Mouse (Mus musculus) T-helper 17 cell (primary cell): ENCODE results near the gene Tspan11.

ENCODE experiments used
- in situ Hi-C, 2 experiments: fragments of 300-600 bp; cut with MboI, MseI; formaldehyde crosslinking; loops; 1 replicate in 1 of 2; 2 replicates in 1 of 2; pipeline ENCODE4 v1.15.1; 2025; ENCODE audit warnings: high pct_unique_total_duplicates in 2 of 2

The Tspan11 gene

DNA sequence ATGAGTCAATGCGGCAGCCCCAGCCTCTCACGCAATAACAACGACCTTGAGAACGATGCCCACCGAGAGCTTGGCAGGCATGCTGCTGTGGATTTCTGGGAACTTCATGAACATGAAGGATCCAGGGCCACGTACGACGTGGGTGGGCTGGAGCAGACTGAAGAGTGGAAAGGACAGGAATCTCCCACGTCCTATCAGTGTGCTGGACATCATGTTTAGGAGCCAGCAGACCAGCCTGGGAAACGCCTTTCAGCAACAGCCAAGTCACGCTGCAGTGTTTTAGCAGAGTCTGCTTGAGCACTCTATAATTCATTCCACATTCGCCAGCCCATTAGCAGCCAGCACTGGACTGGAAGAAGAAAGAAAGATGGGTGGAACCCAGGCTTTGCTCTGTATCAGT is 10.4 kb upstream of the Tspan11 start:
- in situ Hi-C loops, result no loop called here

GRCm38 (mm10) chr6:127879472-127879871 is 7.9 kb upstream of the Tspan11 start:
- in situ Hi-C loops, result no loop called here

- in situ Hi-C loops, result no loop called here
Observed at GRCm38 (mm10) chr6:127886916-127887315, 473 bp upstream of the Tspan11 start.

DNA sequence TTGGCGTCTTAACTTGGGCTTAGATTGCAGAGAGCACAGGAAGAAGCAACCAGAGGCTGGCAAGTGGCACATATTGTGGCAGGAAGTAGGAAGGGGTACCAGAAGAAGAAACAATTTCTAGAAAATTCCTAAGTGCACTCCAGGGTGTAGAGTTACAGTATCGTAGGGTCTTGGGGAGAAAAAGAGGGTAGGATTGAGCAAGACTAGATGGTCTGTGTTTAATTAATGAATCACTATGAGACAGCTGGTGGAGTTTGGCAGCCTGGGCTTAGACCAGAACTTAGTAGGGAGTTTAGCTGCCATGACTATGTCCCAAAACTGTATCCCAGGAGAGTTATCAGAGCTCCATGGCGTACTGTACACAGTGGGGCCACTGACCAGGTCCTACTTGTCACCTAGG is 1.2 kb downstream of the Tspan11 start:
- in situ Hi-C loops, result no loop called here

DNA sequence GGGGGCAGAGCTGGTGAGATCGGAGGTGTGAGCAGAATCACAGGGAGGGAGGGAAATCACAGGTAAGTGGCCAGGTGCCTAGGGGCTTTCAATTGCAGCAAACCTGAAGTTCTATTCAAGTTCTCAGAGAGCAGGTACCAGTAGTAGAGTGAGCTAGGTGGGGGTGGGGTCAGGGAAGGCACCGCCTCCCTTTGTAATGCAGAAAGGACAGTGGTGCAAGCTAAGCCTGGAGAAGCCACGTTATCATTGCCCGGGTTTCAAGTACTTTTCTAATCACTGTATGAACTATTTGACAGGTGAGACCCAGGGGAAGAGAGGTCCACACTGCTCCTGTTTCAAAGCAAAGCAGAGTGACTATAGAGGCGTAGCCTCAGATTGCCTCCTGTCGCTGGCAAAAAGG is 6.2 kb downstream of the Tspan11 start:
- in situ Hi-C loops, result no loop called here

DNA sequence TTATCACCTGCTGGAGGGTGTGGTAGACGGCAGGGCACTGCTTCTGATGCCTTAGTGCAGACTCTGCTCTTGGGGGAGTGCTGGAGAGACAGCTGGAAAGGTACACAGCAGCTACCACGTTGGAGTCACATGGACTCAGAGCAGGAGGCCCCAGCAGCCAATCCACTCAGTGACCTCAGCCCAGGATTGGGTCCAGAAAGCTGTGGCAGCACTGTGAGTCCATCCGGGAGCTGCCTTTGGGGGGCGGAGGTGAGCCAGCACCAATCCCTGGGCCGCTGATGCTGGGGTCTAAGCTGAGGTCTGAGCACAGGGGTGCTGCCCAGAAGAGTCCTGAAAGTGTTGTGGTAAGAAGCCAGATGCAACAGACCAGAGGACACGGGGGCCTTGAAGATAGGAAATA is 7.6 kb downstream of the Tspan11 start:
- in situ Hi-C loops, result no loop called here

GRCm38 (mm10) chr6:127896425-127896824 is 9.0 kb downstream of the Tspan11 start:
- in situ Hi-C loops, result no loop called here

DNA sequence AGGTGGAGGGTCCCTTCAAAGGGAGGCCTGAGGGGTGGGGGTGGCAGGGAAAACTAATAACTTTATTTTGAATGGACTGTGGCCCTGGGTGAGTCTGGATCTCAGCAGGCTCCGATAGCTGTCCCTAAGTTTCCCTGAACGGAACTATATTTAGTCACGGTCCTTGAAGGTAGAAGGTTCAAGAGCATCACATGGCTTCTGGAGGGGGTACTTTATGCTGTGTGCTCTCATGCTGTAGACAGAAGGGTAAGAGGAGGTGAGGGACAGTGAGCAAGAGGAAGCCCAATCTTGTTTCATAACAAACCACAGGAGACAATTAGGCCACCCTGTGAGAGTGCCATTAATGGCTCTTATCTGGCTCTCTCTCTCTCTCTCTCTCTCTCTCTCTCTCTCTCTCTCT is 10.0 kb downstream of the Tspan11 start:
- in situ Hi-C loops, result no loop called here

DNA sequence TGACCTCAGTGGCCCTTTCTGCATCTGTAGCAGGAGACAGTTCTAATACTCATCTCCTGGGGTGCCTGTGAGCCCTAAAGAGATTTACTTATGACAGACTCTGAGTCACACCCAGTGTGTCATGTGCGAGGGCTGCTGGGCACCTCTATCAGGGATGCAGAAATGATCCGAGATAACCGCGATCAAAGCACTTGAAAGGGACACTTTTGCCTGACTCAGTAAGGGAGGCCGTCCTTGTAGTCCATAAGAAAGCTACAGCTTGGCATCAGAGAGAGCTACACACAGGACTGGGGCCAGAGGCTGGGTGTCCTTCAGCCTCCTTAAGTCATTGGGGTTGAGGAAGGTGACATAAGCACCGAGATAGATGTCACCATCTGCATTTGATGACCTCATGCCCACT is 12.7 kb downstream of the Tspan11 start:
- in situ Hi-C loops, result no loop called here

GRCm38 (mm10) chr6:127901261-127901660 is 13.9 kb downstream of the Tspan11 start:
- in situ Hi-C loops, result no loop called here

DNA sequence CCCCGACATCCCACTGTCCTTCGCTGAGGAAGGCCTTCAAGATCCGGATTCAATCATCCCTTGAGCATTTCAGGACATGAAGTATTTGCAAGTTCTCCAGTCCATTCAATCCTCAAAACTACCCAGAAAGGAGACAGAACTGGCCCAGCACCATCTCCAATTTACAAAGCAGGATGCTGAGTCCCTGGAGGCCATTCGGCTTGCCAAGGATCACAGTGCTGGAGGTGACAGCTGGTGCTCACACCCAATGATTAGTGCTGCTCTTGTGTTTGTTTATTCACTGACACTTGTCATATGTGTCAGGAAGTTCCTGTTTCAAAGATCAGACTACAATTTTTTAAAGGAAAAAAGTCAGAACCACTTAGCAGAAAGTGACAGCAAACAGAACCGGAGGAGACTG is 14.3 kb downstream of the Tspan11 start:
- in situ Hi-C loops, result no loop called here

DNA sequence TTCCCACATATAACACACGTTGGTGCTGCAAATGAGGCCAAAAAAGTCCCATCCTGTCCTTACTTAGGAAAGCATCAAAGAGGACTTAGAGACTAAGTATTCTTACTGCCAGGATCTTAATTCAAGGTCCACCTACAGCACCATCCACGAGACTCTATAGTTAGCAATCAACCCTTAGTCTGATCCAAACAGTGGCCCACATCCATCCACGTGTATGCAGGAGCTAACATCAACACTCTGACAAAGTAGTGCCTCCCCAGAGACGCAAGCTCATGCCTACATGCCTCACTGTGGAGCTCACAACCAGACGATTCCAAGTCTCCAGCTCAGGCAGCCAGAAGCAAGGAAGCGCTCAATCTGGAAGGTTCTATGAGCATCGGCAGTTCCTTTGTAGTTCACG is 15.2 kb downstream of the Tspan11 start:
- in situ Hi-C loops, result no loop called here

GRCm38 (mm10) chr6:127910638-127911037 is 23.2 kb downstream of the Tspan11 start:
- in situ Hi-C loops, result no loop called here

DNA sequence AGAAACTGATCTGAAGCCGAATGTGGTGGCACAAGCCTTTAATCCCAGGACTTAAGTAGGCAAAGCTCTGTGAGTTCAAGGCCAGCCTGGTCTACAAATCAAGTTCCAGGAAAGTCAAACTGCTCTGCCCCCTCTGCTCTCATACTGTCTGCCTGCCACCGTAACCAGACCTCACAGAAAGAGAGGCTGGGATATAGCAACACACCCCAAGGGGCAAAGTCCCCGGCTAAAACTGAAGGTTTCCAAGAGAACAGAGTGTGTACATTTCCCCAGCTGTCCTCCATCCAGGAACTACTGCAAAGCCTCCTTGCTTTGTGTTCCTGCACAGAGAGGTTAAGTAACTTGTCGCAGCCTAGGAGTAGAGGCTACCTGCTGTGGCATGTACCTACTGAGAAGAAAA is 24.3 kb downstream of the Tspan11 start:
- in situ Hi-C loops, result no loop called here

DNA sequence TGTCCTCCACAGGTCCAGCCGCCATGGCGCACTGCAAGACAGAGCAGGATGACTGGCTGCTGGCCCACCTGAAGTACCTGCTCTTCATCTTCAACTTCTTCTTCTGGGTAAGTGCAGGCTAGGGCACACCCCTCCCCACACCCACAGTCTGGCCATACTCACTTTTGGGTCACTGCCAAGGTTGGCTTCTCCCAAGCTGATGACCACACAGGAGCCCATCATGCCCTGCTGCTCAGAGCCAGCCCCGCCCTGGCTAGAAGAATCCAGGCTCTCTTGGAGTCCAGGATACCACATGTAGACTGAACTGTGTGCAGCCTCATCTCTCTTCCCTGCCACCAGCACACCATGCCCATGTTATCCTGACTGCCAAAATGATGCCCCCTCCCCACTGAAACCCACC is 25.5 kb downstream of the Tspan11 start:
- in situ Hi-C loops, result no loop called here

GRCm38 (mm10) chr6:127916993-127917392 is 29.6 kb downstream of the Tspan11 start:
- in situ Hi-C loops, result no loop called here

DNA sequence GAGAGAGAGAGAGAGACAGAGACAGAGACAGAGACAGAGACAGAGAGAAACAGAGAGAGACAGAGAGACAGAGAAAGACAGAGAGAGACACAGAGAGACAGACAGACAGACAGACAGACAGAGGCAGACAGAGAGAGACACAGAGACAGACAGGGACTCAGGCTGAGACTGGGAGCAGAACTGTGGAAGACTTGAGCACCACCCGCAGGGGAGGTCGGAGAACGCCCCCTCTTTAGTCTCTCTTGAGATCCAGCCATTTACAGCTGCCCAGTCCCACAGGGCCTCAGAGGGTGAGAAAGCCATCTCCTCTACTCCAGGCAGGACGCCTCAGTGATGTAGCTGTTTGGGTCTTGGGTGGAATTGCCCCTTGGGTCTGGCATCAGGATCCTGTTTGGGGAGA is 30.3 kb downstream of the Tspan11 start:
- in situ Hi-C loops, result no loop called here

DNA sequence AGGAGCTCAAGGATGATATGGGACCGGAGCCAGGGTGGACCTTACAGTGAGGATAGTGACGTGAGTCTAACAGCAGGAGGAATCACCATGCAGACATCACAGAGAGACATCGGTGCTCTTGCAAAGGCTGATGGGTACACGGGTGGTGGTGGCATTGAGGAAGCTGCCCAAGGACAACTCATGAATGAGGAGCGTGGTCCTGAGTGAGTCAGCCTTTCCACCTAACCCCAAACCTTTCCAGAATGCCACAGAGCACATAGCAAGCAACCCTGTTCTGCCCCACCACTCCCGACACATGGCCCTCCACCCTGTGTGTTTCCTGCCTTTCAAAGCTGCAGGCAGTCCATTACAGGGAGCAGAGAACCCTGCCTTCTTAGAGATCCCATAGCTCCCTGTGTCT is 32.1 kb downstream of the Tspan11 start:
- in situ Hi-C loops, result no loop called here

DNA sequence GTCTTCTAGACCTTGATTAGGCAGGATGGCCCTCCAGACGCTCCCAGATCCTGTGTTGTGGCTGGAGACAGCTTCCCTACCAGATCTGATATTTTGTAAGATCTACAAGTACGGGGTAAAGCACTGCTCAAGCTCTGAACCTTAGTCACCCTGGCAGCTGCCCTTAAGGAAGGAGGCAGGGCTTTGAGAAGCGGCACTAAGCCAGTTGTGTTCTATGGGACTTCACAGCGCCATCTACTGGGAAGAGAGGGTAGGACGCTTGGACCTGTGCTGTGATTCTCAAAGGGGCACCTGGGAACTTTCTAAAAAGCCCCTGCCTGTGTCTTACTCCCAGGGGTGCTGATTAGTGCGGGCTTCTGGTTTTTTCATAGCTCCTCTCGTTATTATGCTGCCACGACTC is 33.3 kb downstream of the Tspan11 start:
- in situ Hi-C loops, result no loop called here

DNA sequence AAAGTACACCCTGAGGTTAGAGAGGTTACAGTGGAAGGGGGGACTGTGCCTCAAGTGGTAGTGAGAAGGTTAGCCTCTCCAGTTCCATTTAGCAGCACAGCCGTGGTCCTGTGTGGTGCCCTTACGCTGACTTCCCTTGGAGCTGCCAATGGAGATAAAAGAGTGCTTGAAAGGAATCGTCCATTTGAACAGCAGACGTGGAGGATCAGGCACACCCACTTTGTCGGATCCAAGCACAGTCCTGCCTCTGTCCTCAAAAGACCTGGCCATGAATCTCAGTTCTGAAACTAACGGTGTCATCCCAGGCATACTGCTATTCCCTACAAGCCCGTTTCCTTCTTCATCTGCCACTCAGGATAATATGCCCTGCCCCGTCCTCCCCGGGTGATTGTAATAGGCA is 34.6 kb downstream of the Tspan11 start:
- in situ Hi-C loops, result no loop called here

DNA sequence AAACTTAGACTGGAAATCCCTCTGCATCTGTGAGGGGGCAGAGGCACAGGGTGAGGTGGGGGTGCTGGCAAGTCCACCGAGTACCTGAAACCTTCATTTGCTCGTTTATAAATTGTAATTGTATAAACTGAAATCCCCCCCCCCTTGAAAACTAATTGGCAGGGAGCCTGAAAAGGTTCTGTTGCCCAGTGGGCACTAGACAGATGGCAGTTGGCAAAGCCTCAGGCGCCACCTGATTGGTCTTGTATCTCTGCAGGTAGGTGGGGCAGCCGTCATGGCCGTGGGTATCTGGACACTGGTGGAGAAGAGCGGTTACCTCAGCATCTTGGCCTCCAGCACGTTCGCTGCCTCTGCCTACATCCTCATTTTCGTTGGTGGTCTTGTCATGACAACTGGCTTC is 35.9 kb downstream of the Tspan11 start:
- in situ Hi-C loops, result no loop called here

DNA sequence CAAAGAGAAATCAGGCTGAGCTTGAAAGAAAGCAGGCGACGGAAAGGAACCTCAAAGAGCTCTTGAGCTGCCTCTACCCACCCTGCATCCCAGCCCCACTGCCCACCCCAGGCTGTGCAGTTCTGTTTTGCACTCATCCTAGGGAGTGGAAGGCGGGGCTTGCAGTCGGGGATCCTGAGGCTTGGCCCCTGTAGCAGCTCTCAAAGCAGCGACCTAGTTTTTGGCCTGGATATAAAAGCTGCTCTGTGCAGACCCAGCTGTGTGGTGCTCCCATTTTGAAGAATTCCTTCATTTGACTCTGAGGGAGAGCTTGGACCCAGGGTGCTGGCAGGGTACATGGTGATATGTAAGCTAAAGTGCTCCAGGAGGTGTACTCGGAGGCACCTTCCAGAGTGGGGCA is 37.4 kb downstream of the Tspan11 start:
- in situ Hi-C loops, result no loop called here

- in situ Hi-C loops, result no loop called here
Observed at GRCm38 (mm10) chr6:127925915-127926314, 38.5 kb downstream of the Tspan11 start.

GRCm38 (mm10) chr6:127928682-127929081 is 41.3 kb downstream of the Tspan11 start:
- in situ Hi-C loops, result no loop called here

- in situ Hi-C loops, result loop anchor here in 1 of 2 experiments (5.0 kb wide), 1 partner anchor 385 kb away; no protein-coding TSS in a partner anchor
Observed at GRCm38 (mm10) chr6:127932697-127933096, 45.3 kb downstream of the Tspan11 start.
